Mouse (Mus musculus) skeletal muscle tissue, adult 2 months (tissue): ENCODE results near the gene Ndst4.

Experiments used
- DNase-seq: peaks from one replicate; pipeline ENCODE4 v3.0.0-alpha.2; 2012; ENCODE audit warnings: low read depth, low spot score

Gene Ndst4

DNA sequence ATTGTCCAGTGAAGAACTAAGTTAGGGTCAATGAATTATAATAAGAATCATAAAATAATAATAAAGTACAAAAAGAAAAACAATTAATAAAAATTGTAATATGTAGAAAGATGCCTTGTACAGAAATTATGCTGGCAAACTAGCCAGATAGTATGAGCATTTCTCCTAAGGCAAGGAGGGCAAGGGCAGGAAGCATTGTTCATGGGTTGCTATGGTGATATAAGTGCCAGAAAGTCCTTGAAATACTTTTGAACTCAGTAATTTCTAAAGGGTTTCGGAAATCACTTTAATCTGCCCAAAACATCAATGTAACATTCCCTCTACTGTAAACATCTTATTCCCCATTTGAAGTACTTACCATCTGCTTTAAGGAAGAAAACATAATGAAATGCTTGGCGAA, 319.1 kb downstream of the Ndst4 start:
- no peak for DNase-seq

- DNase-seq = no peak
Measured at GRCm38 (mm10) chr3:125734945-125735344, 331.1 kb downstream of the Ndst4 start.

DNA sequence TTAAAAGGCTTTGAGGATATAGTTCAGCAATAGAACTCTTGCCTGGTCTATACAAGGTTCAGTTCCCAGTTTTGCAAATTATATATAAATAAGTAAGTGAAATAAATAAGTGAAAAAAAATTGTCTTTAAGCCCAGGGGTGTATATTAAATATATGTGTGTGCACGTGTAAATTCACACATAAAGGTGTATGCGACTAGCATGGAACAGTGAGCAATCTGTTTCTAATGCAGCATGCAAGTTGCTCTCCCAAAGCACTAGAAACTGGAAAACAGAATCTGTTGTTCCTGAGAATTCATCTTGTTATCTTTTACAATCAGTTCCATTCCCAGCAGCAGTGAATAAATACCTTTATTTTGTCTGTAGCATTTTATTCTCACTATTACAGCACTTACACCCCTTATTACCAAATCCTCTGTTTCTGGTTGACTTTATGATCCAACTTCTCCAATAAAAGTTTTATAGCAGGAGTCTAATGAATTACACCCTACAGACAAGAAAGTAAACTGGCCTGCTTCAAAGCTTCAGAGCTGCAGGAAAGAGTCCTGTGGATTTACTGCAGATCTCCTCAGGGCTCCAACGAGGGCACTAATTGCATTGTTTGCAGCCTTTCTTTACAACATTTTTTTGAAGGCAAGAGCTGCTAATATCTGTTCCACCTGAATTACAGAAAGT, 340.7 kb downstream of the Ndst4 start:
- DNase-seq = no peak

- DNase-seq = no peak
Measured at GRCm38 (mm10) chr3:125745142-125745496, 341.2 kb downstream of the Ndst4 start.

- no peak for DNase-seq
Measured at GRCm38 (mm10) chr3:125746367-125746766, 342.5 kb downstream of the Ndst4 start.

DNA sequence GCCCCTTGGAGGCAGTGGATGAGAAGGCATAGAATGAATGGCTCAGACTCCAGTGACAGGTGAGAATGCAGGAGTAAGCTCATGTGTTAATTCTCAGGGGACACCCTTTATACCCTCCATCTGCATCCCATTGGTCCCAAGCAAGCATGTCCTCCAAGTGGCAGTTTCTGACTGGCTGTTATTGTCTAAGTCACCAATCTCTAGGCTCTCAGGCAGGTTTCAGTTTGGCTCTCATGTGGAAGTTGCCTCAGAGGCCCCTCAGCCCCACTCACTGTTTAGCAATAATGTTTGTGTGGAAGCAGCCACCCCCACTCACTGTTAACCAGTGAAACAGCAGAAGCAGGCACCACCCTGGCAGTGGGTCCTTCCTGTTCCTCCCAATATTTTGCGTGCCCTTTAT, 353.0 kb downstream of the Ndst4 start:
- DNase-seq = no peak

DNA sequence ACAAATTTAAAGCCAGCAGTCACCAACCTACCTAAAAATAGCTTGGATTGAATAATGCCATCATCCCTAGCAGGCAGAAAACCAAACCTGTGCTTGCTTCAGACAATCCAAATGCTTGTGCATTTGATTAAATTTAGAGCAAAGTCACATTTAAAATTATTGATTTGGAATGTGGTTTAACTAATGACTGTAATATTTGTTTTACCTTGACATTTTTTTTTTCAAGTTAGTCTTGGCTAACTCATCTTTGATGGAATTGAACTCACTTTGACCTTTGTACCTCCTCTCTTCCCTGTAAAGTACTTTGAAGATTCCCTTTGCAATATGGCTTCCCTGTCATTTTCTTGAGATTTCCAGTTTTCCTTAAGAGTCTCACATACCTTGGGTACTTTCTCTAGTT, 356.8 kb downstream of the Ndst4 start:
- DNase-seq = no peak
